Mouse (Mus musculus): ENCODE data around the gene Coq8b. TPM values are rescaled to one million over a fixed set of nuclear protein-coding genes. Genes with fewer than 3 reads are reported as not detected.

The Coq8b gene
- polyA plus RNA-seq, 1 experiment from 2014 or later, result 23.4 TPM

GRCm38 (mm10) chr7:27306161-27307160 is 73.6 kb downstream of the Coq8b start:
- H3K27me3 ChIP-seq (ENCODE audit: control insufficient read depth, insufficient read depth, low read depth, low read length), result no peaks in the 10 kb centered on the region
- 74% methylated on average over 24 of the region's 24 CpGs for WGBS
- no peak overlapping the region for H3K4me3 ChIP-seq (ENCODE audit: low read length)
- no peak overlapping the region for H3K9ac ChIP-seq (ENCODE audit: low read length)
- no peak overlapping the region for H3K4me2 ChIP-seq (ENCODE audit: low read depth, low read length)
- H3K4me1 ChIP-seq (replicated peaks; ENCODE audit: control insufficient read depth, insufficient read depth, low read length), result peaks cover 23% of the 10 kb centered on the region
- no peak overlapping the region for H3K27ac ChIP-seq (ENCODE audit: low read length)
- H3K36me3 ChIP-seq (ENCODE audit: control insufficient read depth, insufficient read depth, low read length), result peaks cover 2% of the 10 kb centered on the region
- ATAC-seq (ENCODE audit: low read depth), result no peak
- no peaks in the 10 kb centered on the region for H3K9me3 ChIP-seq (ENCODE audit: control insufficient read depth, low read length)

GRCm38 (mm10) chr7:27307551-27307950 is 74.7 kb downstream of the Coq8b start:
- Histone ChIP-seq H3K4me1 (replicated peaks; ENCODE audit: control insufficient read depth, insufficient read depth, low read length) (peaks cover 20% of the 10 kb centered on the region), H3K27ac (ENCODE audit: low read length) (no peak overlapping the region), H3K9me3 (ENCODE audit: control insufficient read depth, low read length) (no peaks in the 10 kb centered on the region), H3K4me3 (ENCODE audit: low read length) (no peak overlapping the region), H3K9ac (ENCODE audit: low read length) (no peak overlapping the region), H3K4me2 (ENCODE audit: low read depth, low read length) (no peak overlapping the region), H3K36me3 (ENCODE audit: control insufficient read depth, insufficient read depth, low read length) (peaks cover 2% of the 10 kb centered on the region), H3K27me3 (ENCODE audit: control insufficient read depth, insufficient read depth, low read depth, low read length) (no peaks in the 10 kb centered on the region)
- no peak for ATAC-seq (ENCODE audit: low read depth)
- WGBS, result 75% methylated on average over 9 of the region's 9 CpGs

MicroRNA genes within 50 kb of the gene (microRNA counts, 519-probe panel; counts per million panel counts)
- microRNA mmu-miR-1191, result not detected

Small RNAs within 50 kb of the gene (microRNA-seq; reads per million reads assigned to microRNA genes)
- gene Mir1191, result 4.0 reads per million, percentile 15 among the genes with 10 or more reads in this experiment

Other genes starting within 250 kb of the Coq8b start
- not detected in 2 replicates for gene Cyp2a12, start 203.9 kb upstream of the Coq8b start, polyA plus RNA-seq (2015; fragmentation: Nextera tagmentation; extraction: Ambion mirVana)
- gene Cyp2f2, start 113.1 kb upstream of the Coq8b start, polyA plus RNA-seq (2015; fragmentation: Nextera tagmentation; extraction: Ambion mirVana), result 75.8 and 84.9 TPM in 2 replicates
- 0.18 TPM in 1 of 2 replicates, not detected in the other for gene Cyp2t4, start 79.3 kb upstream of the Coq8b start, polyA plus RNA-seq (2015; fragmentation: Nextera tagmentation; extraction: Ambion mirVana)
- gene Egln2, start 66.2 kb upstream of the Coq8b start, polyA plus RNA-seq (2015; fragmentation: Nextera tagmentation; extraction: Ambion mirVana), result 68.8 and 72.9 TPM in 2 replicates
- gene Rab4b, start 54.1 kb upstream of the Coq8b start, polyA plus RNA-seq (2015; fragmentation: Nextera tagmentation; extraction: Ambion mirVana), result 73.2 and 76.1 TPM in 2 replicates
- 1.4 and 1.7 TPM in 2 replicates for gene Gm21983, start 51.9 kb upstream of the Coq8b start, polyA plus RNA-seq (2015; fragmentation: Nextera tagmentation; extraction: Ambion mirVana)
- gene Mia, start 51.9 kb upstream of the Coq8b start, polyA plus RNA-seq (2015; fragmentation: Nextera tagmentation; extraction: Ambion mirVana), result 170 and 185 TPM in 2 replicates
- 3.1 and 3.5 TPM in 2 replicates for gene BC024978, start 37.2 kb upstream of the Coq8b start, polyA plus RNA-seq (2015; fragmentation: Nextera tagmentation; extraction: Ambion mirVana)
- 246 and 251 TPM in 2 replicates for gene Snrpa, start 36.8 kb upstream of the Coq8b start, polyA plus RNA-seq (2015; fragmentation: Nextera tagmentation; extraction: Ambion mirVana)
- 4.1 and 4.3 TPM in 2 replicates for gene Itpkc, start 4.4 kb upstream of the Coq8b start, polyA plus RNA-seq (2015; fragmentation: Nextera tagmentation; extraction: Ambion mirVana)
- 14.8 and 14.9 TPM in 2 replicates for gene Numbl, start 25.4 kb downstream of the Coq8b start, polyA plus RNA-seq (2015; fragmentation: Nextera tagmentation; extraction: Ambion mirVana)
- 107 and 127 TPM in 2 replicates for gene Ltbp4, start 104.7 kb downstream of the Coq8b start, polyA plus RNA-seq (2015; fragmentation: Nextera tagmentation; extraction: Ambion mirVana)
- gene Shkbp1, start 123.0 kb downstream of the Coq8b start, polyA plus RNA-seq (2015; fragmentation: Nextera tagmentation; extraction: Ambion mirVana), result 43.6 and 46.2 TPM in 2 replicates
- 0.52 and 1.1 TPM in 2 replicates for gene Gm20479, start 124.4 kb downstream of the Coq8b start, polyA plus RNA-seq (2015; fragmentation: Nextera tagmentation; extraction: Ambion mirVana)
- gene Sptbn4, start 214.7 kb downstream of the Coq8b start, polyA plus RNA-seq (2015; fragmentation: Nextera tagmentation; extraction: Ambion mirVana), result 0.29 and 0.41 TPM in 2 replicates
- gene Blvrb, start 215.0 kb downstream of the Coq8b start, polyA plus RNA-seq (2015; fragmentation: Nextera tagmentation; extraction: Ambion mirVana), result 58.3 and 75.9 TPM in 2 replicates
- 28.4 and 30.7 TPM in 2 replicates for gene Sertad3, start 240.7 kb downstream of the Coq8b start, polyA plus RNA-seq (2015; fragmentation: Nextera tagmentation; extraction: Ambion mirVana)